Mouse (Mus musculus): ENCODE measurements around the gene Rai1. TPM values are rescaled to one million over a fixed set of nuclear protein-coding genes. Genes with fewer than 3 reads are reported as not detected.
A peak's percentile ranks its signal among the peaks of the same experiment; 100 is the strongest.

The Rai1 gene
- total and polyA plus RNA-seq, 2 experiments from 2014 or later: 21.2 to 60.7 TPM

GRCm38 (mm10) chr11:60198651-60199050 is 93.8 kb downstream of the Rai1 start:
- Histone ChIP-seq H3K9ac (no peak overlapping the region), H3K4me2 (ENCODE audit: low read depth) (no peak overlapping the region), H3K9me3 (ENCODE audit: low read length) (no peaks in the 10 kb centered on the region), H3K4me3 (ENCODE audit: low read depth, low read length) (no peak overlapping the region), H3K27ac (ENCODE audit: low read depth, low read length) (no peak overlapping the region), H3K27me3 (ENCODE audit: insufficient read depth, low read length) (no peaks in the 10 kb centered on the region), H3K4me1 (ENCODE audit: insufficient read depth) (no peaks in the 10 kb centered on the region), H3K36me3 (ENCODE audit: insufficient read depth) (peaks cover 76% of the 10 kb centered on the region)
- DNase-seq: no peak
- 88% methylated on average over 12 of the region's 12 CpGs for WGBS
- TF ChIP-seq CTCF (IDR thresholded peaks at IDR 0.05; ENCODE audit: low read depth): no peak
- no peak for ATAC-seq

DNA sequence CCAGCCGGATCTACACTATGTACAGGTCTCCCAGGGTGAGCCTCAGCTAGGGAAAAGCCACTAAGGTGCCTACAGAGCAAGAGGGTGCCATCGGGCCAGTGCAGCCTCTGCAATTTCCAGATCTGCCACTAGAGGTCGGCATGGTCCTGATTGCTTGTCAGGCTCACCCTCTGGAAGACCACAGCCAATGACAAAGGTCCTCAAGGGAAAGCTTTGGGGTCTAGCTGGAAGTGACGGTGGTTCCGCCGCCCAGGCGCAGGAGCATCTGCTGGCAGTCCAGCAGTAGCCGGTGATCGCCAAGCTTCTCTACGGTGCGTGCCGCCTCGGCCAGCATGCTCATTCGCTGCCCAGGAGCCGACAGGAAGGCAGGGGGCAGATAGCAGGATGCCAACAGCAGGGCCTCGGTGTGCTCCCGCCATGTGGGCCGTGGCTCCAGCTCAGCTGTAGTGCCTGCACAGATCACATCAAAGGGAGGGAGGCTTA is 94.9 kb downstream of the Rai1 start:
- H3K27ac ChIP-seq (ENCODE audit: low read depth, low read length): peak overlapping the region; percentile 75
- no peak overlapping the region for H3K4me3 ChIP-seq (ENCODE audit: low read depth, low read length)
- WGBS: 8% methylated on average over 18 of the region's 18 CpGs
- no peaks in the 10 kb centered on the region for H3K4me1 ChIP-seq (ENCODE audit: insufficient read depth)
- TF ChIP-seq CTCF (IDR thresholded peaks at IDR 0.05; ENCODE audit: low read depth): peak; percentile 98
- peaks cover 76% of the 10 kb centered on the region for H3K36me3 ChIP-seq (ENCODE audit: insufficient read depth)
- H3K9ac ChIP-seq: 0 out of 2 replicates have a peak overlapping the region, but pooled peaks have one; percentile 33
- ATAC-seq: peak; percentile 86
- H3K9me3 ChIP-seq (ENCODE audit: low read length): no peaks in the 10 kb centered on the region
- H3K4me2 ChIP-seq (ENCODE audit: low read depth): peak overlapping the region; percentile 37
- no peaks in the 10 kb centered on the region for H3K27me3 ChIP-seq (ENCODE audit: insufficient read depth, low read length)
- peak; percentile 95 for DNase-seq

- no peaks in the 10 kb centered on the region for H3K27me3 ChIP-seq (ENCODE audit: insufficient read depth, low read length)
- peak overlapping the region; percentile 75 for H3K27ac ChIP-seq (ENCODE audit: low read depth, low read length)
- H3K36me3 ChIP-seq (ENCODE audit: insufficient read depth): peaks cover 76% of the 10 kb centered on the region
- H3K4me1 ChIP-seq (ENCODE audit: insufficient read depth): no peaks in the 10 kb centered on the region
- DNase-seq (no peak), ATAC-seq (no peak)
- H3K4me3 ChIP-seq (ENCODE audit: low read depth, low read length): no peak overlapping the region
- no peak overlapping the region for H3K9ac ChIP-seq
- no peaks in the 10 kb centered on the region for H3K9me3 ChIP-seq (ENCODE audit: low read length)
- WGBS: 87% methylated on average over 11 of the region's 11 CpGs
- no peak for TF ChIP-seq CTCF (IDR thresholded peaks at IDR 0.05; ENCODE audit: low read depth)
- no peak overlapping the region for H3K4me2 ChIP-seq (ENCODE audit: low read depth)
Measured at GRCm38 (mm10) chr11:60200384-60200783, 95.6 kb downstream of the Rai1 start.

GRCm38 (mm10) chr11:60202710-60203638 is 98.2 kb downstream of the Rai1 start:
- Histone ChIP-seq H3K4me1 (ENCODE audit: insufficient read depth) (peaks cover 3% of the 10 kb centered on the region), H3K27ac (ENCODE audit: low read depth, low read length) (peak overlapping the region; percentile 21; the same call in 1 of the 2 replicates), H3K9me3 (ENCODE audit: low read length) (no peaks in the 10 kb centered on the region), H3K27me3 (ENCODE audit: insufficient read depth, low read length) (no peaks in the 10 kb centered on the region), H3K4me3 (ENCODE audit: low read depth, low read length) (no peak overlapping the region), H3K9ac (no peak overlapping the region), H3K36me3 (ENCODE audit: insufficient read depth) (peaks cover 83% of the 10 kb centered on the region), H3K4me2 (ENCODE audit: low read depth) (no peak overlapping the region)
- DNase-seq: no peak
- no peak for TF ChIP-seq CTCF (IDR thresholded peaks at IDR 0.05; ENCODE audit: low read depth)
- 81% methylated on average over 26 of the region's 26 CpGs for WGBS
- ATAC-seq: no peak

DNA sequence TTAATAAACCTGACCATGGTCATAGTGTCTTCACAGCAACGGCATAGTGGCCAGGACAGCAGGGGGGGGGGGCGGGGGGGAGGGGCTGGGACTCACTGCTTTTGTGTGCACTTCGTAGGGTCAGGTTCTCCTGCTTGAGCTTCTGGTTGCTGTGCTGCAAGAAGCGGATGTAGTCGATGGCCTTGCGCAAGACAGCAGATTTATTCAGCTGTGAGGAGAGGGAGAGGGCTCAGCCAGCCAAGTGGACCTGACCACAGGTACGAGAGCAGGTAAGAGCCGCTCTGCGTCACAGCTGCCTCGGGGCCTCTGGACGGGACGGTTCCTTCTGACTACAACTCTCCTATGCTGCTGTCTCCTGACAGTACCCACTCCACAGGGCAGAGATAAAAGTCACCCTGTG is 100.2 kb downstream of the Rai1 start:
- Histone ChIP-seq H3K27ac (ENCODE audit: low read depth, low read length) (no peak overlapping the region), H3K9me3 (ENCODE audit: low read length) (no peaks in the 10 kb centered on the region), H3K4me1 (ENCODE audit: insufficient read depth) (peaks cover 23% of the 10 kb centered on the region), H3K9ac (no peak overlapping the region), H3K36me3 (ENCODE audit: insufficient read depth) (peaks cover 68% of the 10 kb centered on the region), H3K27me3 (ENCODE audit: insufficient read depth, low read length) (no peaks in the 10 kb centered on the region), H3K4me3 (ENCODE audit: low read depth, low read length) (no peak overlapping the region), H3K4me2 (ENCODE audit: low read depth) (no peak overlapping the region)
- 87% methylated on average over 11 of the region's 12 CpGs for WGBS
- TF ChIP-seq CTCF (IDR thresholded peaks at IDR 0.05; ENCODE audit: low read depth): no peak
- DNase-seq: no peak
- no peak for ATAC-seq

GRCm38 (mm10) chr11:60206207-60206606 is 101.4 kb downstream of the Rai1 start:
- H3K4me1 ChIP-seq (ENCODE audit: insufficient read depth): peaks cover 24% of the 10 kb centered on the region
- no peak overlapping the region for H3K27ac ChIP-seq (ENCODE audit: low read depth, low read length)
- no peak for ATAC-seq
- WGBS: 79% methylated on average over 5 of the region's 5 CpGs
- H3K4me2 ChIP-seq (ENCODE audit: low read depth): no peak overlapping the region
- no peak overlapping the region for H3K9ac ChIP-seq
- DNase-seq: no peak
- H3K36me3 ChIP-seq (ENCODE audit: insufficient read depth): peaks cover 56% of the 10 kb centered on the region
- TF ChIP-seq CTCF (IDR thresholded peaks at IDR 0.05; ENCODE audit: low read depth): no peak
- no peaks in the 10 kb centered on the region for H3K27me3 ChIP-seq (ENCODE audit: insufficient read depth, low read length)
- no peak overlapping the region for H3K4me3 ChIP-seq (ENCODE audit: low read depth, low read length)
- H3K9me3 ChIP-seq (ENCODE audit: low read length): no peaks in the 10 kb centered on the region

DNA sequence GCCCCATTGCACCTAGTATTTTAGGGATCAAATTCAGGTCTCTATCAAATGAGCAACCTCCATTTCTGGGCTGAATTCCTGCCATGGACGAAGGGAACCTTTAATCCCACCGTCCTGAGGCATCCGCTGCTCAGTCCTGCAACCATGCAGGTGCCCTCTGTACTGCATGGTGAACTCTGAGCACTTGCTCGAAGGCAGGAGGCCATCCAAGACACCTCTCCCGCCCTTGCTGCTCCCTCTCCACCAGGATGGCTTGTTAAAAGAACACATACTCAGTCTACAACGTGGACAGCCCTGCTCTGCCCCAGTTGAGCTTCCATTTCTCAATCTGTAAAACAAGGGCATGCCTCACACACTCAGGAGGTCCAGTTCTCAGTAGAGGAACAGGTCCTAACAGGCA is 103.4 kb downstream of the Rai1 start:
- no peak for TF ChIP-seq CTCF (IDR thresholded peaks at IDR 0.05; ENCODE audit: low read depth)
- DNase-seq (no peak), ATAC-seq (no peak)
- H3K36me3 ChIP-seq (ENCODE audit: insufficient read depth): peaks cover 36% of the 10 kb centered on the region
- H3K27me3 ChIP-seq (ENCODE audit: insufficient read depth, low read length): no peaks in the 10 kb centered on the region
- peaks cover 24% of the 10 kb centered on the region for H3K4me1 ChIP-seq (ENCODE audit: insufficient read depth)
- peak overlapping the region; percentile 65 for H3K4me2 ChIP-seq (ENCODE audit: low read depth)
- H3K9ac ChIP-seq: peak overlapping the region; percentile 51; the same call in 1 of the 2 replicates
- WGBS: 41% methylated on average over 6 of the region's 6 CpGs
- no peaks in the 10 kb centered on the region for H3K9me3 ChIP-seq (ENCODE audit: low read length)
- peak overlapping the region; percentile 18 for H3K4me3 ChIP-seq (ENCODE audit: low read depth, low read length)
- H3K27ac ChIP-seq (ENCODE audit: low read depth, low read length): peak overlapping the region; percentile 82; the same call in 1 of the 2 replicates
